Mouse (Mus musculus) erythroblast, embryonic 14.5 days (primary cell): ENCODE results near the gene Tbc1d16.

ENCODE experiments used
- GATA1 ChIP-seq: IDR thresholded peaks from 2 replicates; pipeline ENCODE4 v1.6.1; 2012; ENCODE audit warnings: low read length, inconsistent platforms, mixed read lengths
- TAL1 ChIP-seq: IDR thresholded peaks from 3 replicates; pipeline ENCODE4 v1.6.1; 2012; ENCODE audit warnings: low read length, inconsistent platforms, mixed read lengths

DNA sequence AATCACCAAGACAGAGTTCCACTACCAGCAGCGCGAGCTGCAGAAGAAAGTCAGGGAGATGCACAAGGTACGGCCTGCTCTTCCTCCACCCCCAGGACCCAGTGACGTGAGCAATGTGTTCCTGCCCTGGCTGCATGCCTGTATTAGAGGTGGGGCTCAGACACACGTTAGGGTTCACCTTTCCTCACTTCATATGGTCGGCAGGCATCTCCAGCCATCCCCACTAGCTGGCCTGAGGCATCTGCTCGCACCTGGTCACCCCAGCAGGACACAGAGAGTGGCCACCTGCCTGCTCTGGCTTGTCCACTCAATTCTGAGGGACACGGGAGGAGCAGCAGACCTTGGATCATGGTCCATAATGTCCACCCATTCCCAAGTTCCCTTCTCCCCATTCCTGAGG is 31.7 kb upstream of the Tbc1d16 start:
- no peak for TF ChIP-seq TAL1
- TF ChIP-seq GATA1, result no peak
